Mouse (Mus musculus): ENCODE measurements around the gene Nfyc.

DNA sequence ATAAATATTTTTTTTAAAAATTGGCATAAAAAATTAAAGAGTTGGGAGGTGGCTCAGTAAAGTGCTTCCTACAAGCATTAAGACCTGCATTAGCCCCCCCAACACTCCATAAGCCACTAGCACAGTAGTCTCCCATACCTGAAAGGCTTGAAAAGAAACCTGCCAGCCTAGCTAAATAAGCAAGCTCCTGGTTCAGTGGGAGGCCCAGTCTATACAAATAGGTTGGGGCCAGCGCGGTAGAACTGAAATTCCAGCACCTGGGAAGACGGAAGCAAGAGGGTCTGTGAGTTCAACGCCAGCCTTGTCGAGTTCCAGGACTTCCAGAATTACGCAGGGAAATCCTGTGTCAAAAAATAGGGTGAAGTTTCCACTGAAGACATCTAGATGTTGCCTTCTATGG lies 5.0 kb downstream of the Nfyc start:
- TF ChIP-seq HCFC1 (IDR thresholded peaks at IDR 0.05; ENCODE audit: borderline replicate concordance, insufficient read depth, low read length) (no peak), ZNF384 (IDR thresholded peaks at IDR 0.05; ENCODE audit: low read depth, low read length) (no peak), ZC3H11A (IDR thresholded peaks at IDR 0.05; ENCODE audit: borderline replicate concordance, low read depth, low read length) (no peak)

Data from ES-E14 (cell line).